Mouse (Mus musculus): ENCODE measurements around the gene Oxgr1. TPM values are rescaled to one million over a fixed set of nuclear protein-coding genes. Genes with fewer than 3 reads are reported as not detected.

Gene Oxgr1
- polyA plus RNA-seq, 1 experiment, result not detected

DNA sequence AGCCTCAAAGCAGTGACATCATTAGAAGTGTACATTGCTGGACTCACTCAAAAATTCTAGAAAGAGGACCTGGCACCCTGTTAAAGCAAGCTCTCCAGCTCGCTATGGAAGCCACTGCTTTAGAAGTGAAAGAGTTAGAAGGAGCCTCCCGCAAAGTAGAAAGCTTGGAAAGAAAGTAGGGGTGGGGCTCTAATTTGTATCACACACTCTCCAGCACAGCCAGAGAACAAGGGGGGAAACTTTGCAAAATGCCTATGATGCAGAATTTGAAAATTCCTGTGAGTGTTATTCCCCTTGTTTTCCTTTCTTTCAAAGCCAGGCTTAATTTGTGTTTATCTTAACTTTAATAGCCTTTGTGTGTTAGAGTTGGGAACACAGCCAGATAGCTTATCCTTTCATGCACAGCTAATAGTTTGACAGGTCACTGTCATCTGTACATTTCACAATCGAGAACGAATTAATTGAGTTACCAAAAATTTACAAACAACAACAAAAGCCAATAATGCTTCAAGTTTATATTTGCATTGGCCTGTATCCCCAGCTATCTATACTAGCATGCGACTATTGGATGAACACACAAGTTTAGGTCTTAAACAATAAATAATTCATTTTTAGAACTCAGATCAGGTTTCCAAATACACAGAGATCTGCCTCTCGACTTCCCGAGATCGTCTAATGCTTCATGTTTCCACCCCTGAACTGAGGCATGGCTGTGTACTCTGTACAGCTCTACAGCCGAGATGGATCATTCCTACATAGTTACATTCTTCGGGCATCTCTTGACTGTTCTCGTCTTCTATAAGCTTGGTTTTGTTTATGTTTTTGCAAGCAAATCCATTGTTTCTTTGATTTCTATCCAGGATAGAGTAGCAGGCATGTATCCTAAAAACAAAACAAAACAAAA is 32.0 kb downstream of the Oxgr1 start:
- Histone ChIP-seq H3ac (ENCODE audit: control insufficient read depth, insufficient read length, low read depth) (no peak overlapping the region), H3K79me2 (ENCODE audit: control insufficient read depth, insufficient read depth) (no peaks in the 10 kb centered on the region), H3K4me3 (ENCODE audit: insufficient read depth, poor library complexity, severe bottlenecking) (no peak overlapping the region), H3K79me3 (ENCODE audit: low read depth) (no peaks in the 10 kb centered on the region), H3K36me3 (ENCODE audit: control insufficient read depth, insufficient read depth) (no peaks in the 10 kb centered on the region), H3K27me3 (ENCODE audit: control insufficient read depth, insufficient read depth, insufficient read length) (no peaks in the 10 kb centered on the region)
- TF ChIP-seq CTCF (IDR thresholded peaks at IDR 0.05; ENCODE audit: control insufficient read depth, insufficient read depth, insufficient read length) (no peak), MYOD1 (IDR thresholded peaks at IDR 0.05; ENCODE audit: control insufficient read depth, insufficient read length, low read depth) (no peak), FOSL1 (IDR thresholded peaks at IDR 0.05; ENCODE audit: insufficient read depth, low read length, poor library complexity, severe bottlenecking) (no peak), MYOG (IDR thresholded peaks at IDR 0.05; ENCODE audit: control insufficient read depth, extremely low read depth, insufficient read length) (no peak), USF1 (IDR thresholded peaks at IDR 0.05; ENCODE audit: low read depth) (no peak), MAX (IDR thresholded peaks at IDR 0.05) (no peak), CEBPB (IDR thresholded peaks at IDR 0.05; ENCODE audit: low read depth) (no peak)

DNA sequence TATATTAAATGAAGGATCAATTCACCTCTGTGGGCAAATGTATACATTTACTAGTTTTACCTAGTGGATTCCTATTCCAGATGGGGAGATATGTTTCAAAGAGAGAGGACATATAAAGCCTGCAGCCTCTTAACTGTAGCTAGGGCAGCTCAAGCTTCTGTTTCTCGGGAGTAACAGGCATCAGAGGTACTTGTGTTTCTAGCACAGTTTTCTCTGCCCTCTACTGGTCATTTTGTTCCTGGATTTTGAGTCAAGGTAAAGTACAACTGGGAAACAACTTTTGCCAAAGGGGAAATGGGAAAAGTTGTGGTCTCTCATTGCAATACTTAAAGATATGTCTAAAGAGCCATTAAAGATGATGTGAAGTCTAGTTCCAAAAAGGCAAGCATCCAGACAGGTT is 37.1 kb downstream of the Oxgr1 start:
- H3K79me3 ChIP-seq (ENCODE audit: low read depth), result no peaks in the 10 kb centered on the region
- H3ac ChIP-seq (ENCODE audit: control insufficient read depth, insufficient read length, low read depth), result no peak overlapping the region
- no peak for TF ChIP-seq CTCF (IDR thresholded peaks at IDR 0.05; ENCODE audit: control insufficient read depth, insufficient read depth, insufficient read length)
- no peak for TF ChIP-seq MYOG (IDR thresholded peaks at IDR 0.05; ENCODE audit: control insufficient read depth, extremely low read depth, insufficient read length)
- TF ChIP-seq FOSL1 (IDR thresholded peaks at IDR 0.05; ENCODE audit: insufficient read depth, low read length, poor library complexity, severe bottlenecking), result no peak
- TF ChIP-seq MYOD1 (IDR thresholded peaks at IDR 0.05; ENCODE audit: control insufficient read depth, insufficient read length, low read depth), result no peak
- no peak for TF ChIP-seq USF1 (IDR thresholded peaks at IDR 0.05; ENCODE audit: low read depth)
- no peak for TF ChIP-seq CEBPB (IDR thresholded peaks at IDR 0.05; ENCODE audit: low read depth)
- no peak for TF ChIP-seq MAX (IDR thresholded peaks at IDR 0.05)
- H3K27me3 ChIP-seq (ENCODE audit: control insufficient read depth, insufficient read depth, insufficient read length), result no peaks in the 10 kb centered on the region
- no peaks in the 10 kb centered on the region for H3K36me3 ChIP-seq (ENCODE audit: control insufficient read depth, insufficient read depth)
- no peaks in the 10 kb centered on the region for H3K79me2 ChIP-seq (ENCODE audit: control insufficient read depth, insufficient read depth)
- no peak overlapping the region for H3K4me3 ChIP-seq (ENCODE audit: insufficient read depth, poor library complexity, severe bottlenecking)

DNA sequence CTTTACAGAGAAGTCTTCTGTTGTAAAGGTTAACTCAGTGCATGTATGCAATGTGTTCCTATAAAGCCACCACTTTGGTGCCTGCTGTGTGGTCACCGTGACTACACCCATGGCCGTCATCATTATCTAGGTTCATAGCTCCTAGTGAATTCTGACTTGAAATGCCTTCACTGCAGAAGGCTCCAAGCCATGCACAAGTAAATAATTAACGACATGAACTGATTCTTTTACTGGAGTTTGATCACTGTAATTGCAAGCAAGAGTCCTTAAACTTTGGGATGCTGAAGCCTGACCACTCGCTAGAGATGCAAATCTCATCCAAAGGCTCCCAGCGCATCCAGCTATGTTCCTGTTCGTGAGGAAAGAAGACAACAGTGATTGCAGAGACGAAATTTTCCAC is 38.6 kb downstream of the Oxgr1 start:
- Histone ChIP-seq H3ac (ENCODE audit: control insufficient read depth, insufficient read length, low read depth) (no peak overlapping the region), H3K27me3 (ENCODE audit: control insufficient read depth, insufficient read depth, insufficient read length) (no peaks in the 10 kb centered on the region), H3K4me3 (ENCODE audit: insufficient read depth, poor library complexity, severe bottlenecking) (no peak overlapping the region), H3K36me3 (ENCODE audit: control insufficient read depth, insufficient read depth) (no peaks in the 10 kb centered on the region), H3K79me3 (ENCODE audit: low read depth) (no peaks in the 10 kb centered on the region), H3K79me2 (ENCODE audit: control insufficient read depth, insufficient read depth) (no peaks in the 10 kb centered on the region)
- TF ChIP-seq MAX (IDR thresholded peaks at IDR 0.05), result no peak

DNA sequence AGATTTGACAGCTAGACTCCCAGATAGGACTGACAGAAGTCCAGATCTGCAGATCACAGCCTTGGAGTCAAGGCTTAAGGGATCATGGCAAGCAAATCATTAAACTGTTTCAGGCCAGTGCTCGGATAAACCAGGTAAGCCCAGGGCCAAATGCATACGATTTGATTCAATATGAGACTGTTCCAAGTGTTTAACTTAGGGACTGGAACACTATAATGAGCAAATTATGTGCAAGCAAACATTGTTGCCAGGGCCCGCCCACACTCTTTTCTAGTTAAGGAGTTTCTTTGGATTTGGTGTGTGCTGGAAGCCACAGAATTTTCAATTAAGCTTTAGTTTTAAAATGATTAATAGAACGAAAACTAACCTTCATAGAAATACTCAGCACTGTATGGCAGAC is 39.6 kb downstream of the Oxgr1 start:
- TF ChIP-seq FOSL1 (IDR thresholded peaks at IDR 0.05; ENCODE audit: insufficient read depth, low read length, poor library complexity, severe bottlenecking) (no peak), CTCF (IDR thresholded peaks at IDR 0.05; ENCODE audit: control insufficient read depth, insufficient read depth, insufficient read length) (no peak), USF1 (IDR thresholded peaks at IDR 0.05; ENCODE audit: low read depth) (no peak), CEBPB (IDR thresholded peaks at IDR 0.05; ENCODE audit: low read depth) (no peak), MYOG (IDR thresholded peaks at IDR 0.05; ENCODE audit: control insufficient read depth, extremely low read depth, insufficient read length) (no peak), MAX (IDR thresholded peaks at IDR 0.05) (no peak), MYOD1 (IDR thresholded peaks at IDR 0.05; ENCODE audit: control insufficient read depth, insufficient read length, low read depth) (no peak)
- Histone ChIP-seq H3K27me3 (ENCODE audit: control insufficient read depth, insufficient read depth, insufficient read length) (no peaks in the 10 kb centered on the region), H3K79me2 (ENCODE audit: control insufficient read depth, insufficient read depth) (no peaks in the 10 kb centered on the region), H3ac (ENCODE audit: control insufficient read depth, insufficient read length, low read depth) (no peak overlapping the region), H3K36me3 (ENCODE audit: control insufficient read depth, insufficient read depth) (no peaks in the 10 kb centered on the region), H3K79me3 (ENCODE audit: low read depth) (no peaks in the 10 kb centered on the region), H3K4me3 (ENCODE audit: insufficient read depth, poor library complexity, severe bottlenecking) (no peak overlapping the region)

DNA sequence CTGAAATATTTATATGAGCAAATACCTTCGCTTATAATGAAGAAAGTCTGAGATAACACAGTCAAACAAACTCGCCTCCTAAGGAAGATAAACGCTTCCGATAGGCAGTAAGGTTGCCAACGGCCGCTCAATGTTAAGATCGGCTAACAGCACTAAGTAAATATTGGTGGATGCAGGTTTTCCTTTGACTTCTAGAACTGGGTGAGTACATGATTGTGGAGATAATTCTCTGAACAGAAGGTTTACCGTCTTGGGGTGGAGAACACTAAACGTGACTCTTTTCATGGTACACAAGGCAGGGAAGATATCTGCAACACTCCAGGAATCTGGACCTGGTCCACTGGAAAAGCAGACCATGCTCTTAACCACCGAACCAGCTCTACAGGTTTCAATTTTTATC is 52.6 kb downstream of the Oxgr1 start:
- no peaks in the 10 kb centered on the region for H3K79me3 ChIP-seq (ENCODE audit: low read depth)
- no peaks in the 10 kb centered on the region for H3K27me3 ChIP-seq (ENCODE audit: control insufficient read depth, insufficient read depth, insufficient read length)
- H3K36me3 ChIP-seq (ENCODE audit: control insufficient read depth, insufficient read depth), result no peaks in the 10 kb centered on the region
- H3K4me3 ChIP-seq (ENCODE audit: insufficient read depth, poor library complexity, severe bottlenecking), result no peak overlapping the region
- no peak for TF ChIP-seq FOSL1 (IDR thresholded peaks at IDR 0.05; ENCODE audit: insufficient read depth, low read length, poor library complexity, severe bottlenecking)
- TF ChIP-seq USF1 (IDR thresholded peaks at IDR 0.05; ENCODE audit: low read depth), result no peak
- no peaks in the 10 kb centered on the region for H3K79me2 ChIP-seq (ENCODE audit: control insufficient read depth, insufficient read depth)
- no peak overlapping the region for H3ac ChIP-seq (ENCODE audit: control insufficient read depth, insufficient read length, low read depth)

DNA sequence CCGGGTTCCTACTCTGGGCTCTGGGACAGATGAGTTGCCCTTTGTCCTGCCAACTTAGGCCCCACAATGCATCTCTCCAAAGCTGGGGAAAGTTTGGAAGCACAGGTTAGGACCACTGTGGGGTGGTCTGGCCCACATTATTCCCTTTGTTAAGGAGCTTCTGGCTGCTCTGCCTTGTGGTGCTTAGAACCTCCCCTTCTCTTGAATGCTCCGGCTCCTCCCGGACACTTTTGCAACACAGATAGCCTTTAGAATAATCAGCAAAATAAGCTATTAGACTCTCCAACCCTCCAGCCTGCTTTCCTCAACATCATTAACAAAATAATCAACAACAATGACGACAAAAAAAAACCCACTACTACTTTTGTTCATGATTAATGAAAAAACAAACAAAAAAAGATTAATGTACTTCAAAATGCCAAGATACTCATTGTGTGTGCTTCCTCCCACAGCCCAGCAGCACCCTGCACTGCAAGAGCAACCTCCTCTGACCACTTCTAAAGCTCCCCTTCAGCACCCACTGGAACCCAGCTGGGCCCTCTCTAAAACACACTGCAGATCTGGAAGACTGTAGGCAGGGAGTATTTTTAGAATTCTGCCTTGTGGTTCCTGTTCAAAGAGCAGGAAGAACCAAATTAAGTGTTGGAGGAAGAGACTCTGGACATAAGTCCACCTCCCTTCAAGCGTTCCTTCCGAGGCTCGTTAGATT is 53.1 kb downstream of the Oxgr1 start:
- H3K36me3 ChIP-seq (ENCODE audit: control insufficient read depth, insufficient read depth), result no peaks in the 10 kb centered on the region
- TF ChIP-seq FOSL1 (IDR thresholded peaks at IDR 0.05; ENCODE audit: insufficient read depth, low read length, poor library complexity, severe bottlenecking), result no peak
- TF ChIP-seq MYOG (IDR thresholded peaks at IDR 0.05; ENCODE audit: control insufficient read depth, extremely low read depth, insufficient read length), result no peak
- TF ChIP-seq CEBPB (IDR thresholded peaks at IDR 0.05; ENCODE audit: low read depth), result no peak
- TF ChIP-seq MYOD1 (IDR thresholded peaks at IDR 0.05; ENCODE audit: control insufficient read depth, insufficient read length, low read depth), result no peak
- TF ChIP-seq CTCF (IDR thresholded peaks at IDR 0.05; ENCODE audit: control insufficient read depth, insufficient read depth, insufficient read length), result no peak
- no peak for TF ChIP-seq MAX (IDR thresholded peaks at IDR 0.05)
- TF ChIP-seq USF1 (IDR thresholded peaks at IDR 0.05; ENCODE audit: low read depth), result no peak
- no peaks in the 10 kb centered on the region for H3K79me2 ChIP-seq (ENCODE audit: control insufficient read depth, insufficient read depth)
- no peak overlapping the region for H3K4me3 ChIP-seq (ENCODE audit: insufficient read depth, poor library complexity, severe bottlenecking)
- no peaks in the 10 kb centered on the region for H3K27me3 ChIP-seq (ENCODE audit: control insufficient read depth, insufficient read depth, insufficient read length)
- no peak overlapping the region for H3ac ChIP-seq (ENCODE audit: control insufficient read depth, insufficient read length, low read depth)
- no peaks in the 10 kb centered on the region for H3K79me3 ChIP-seq (ENCODE audit: low read depth)

Data from C2C12 (cell line).